Mouse (Mus musculus): ENCODE data around the gene Psg17. TPM values are rescaled to one million over a fixed set of nuclear protein-coding genes. Genes with fewer than 3 reads are reported as not detected.
"Not testable (repeated sequence)": the region's sequence is repeated elsewhere in the genome, so short reads cannot be mapped to it uniquely, and the experiment has no call there.

Psg17 gene
- polyA plus RNA-seq, 1 experiment from 2014 or later: not detected

DNA sequence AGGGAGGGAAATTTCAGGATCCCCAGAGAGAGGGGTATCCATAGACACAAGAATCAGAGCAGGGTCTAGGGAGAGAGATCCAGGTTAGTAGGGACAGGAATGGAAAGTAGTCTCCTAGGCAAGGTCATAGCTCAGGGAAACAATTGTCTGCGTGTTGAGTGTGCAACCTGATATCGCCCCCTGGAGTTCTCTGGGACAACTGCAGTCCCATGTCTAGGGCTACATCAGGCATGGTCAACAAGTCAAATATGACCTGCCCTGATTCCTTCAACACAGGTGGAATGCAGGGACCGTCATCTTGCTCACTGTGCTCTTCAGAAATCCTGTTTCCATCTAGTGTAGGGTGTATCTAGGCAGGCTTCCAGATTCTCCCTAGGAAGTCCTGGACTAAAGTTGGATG lies 22.3 kb downstream of the Psg17 start:
- no peak overlapping the region for H3K9ac ChIP-seq (replicated peaks; ENCODE audit: low read length)
- no peaks in the 10 kb centered on the region for H3K4me1 ChIP-seq (ENCODE audit: control insufficient read depth, insufficient read depth, low read length)
- H3K9me3 ChIP-seq (ENCODE audit: control insufficient read depth, low read length): no peaks in the 10 kb centered on the region
- no peak overlapping the region for H3K27ac ChIP-seq (replicated peaks; ENCODE audit: low read depth, low read length)
- DNase-seq (no peak), ATAC-seq (ENCODE audit: low FRiP score, low TSS enrichment) (no peak)
- H3K36me3 ChIP-seq (ENCODE audit: control insufficient read depth, insufficient read depth, low read length): no peaks in the 10 kb centered on the region
- whole genome bisulfite sequencing: 48% methylated on average over 3 of the region's 3 CpGs
- no peak overlapping the region for H3K4me3 ChIP-seq (replicated peaks; ENCODE audit: low read depth, low read length)
- H3K27me3 ChIP-seq (ENCODE audit: control insufficient read depth, insufficient read depth, low read length): no peaks in the 10 kb centered on the region
- H3K4me2 ChIP-seq (ENCODE audit: low read length): no peak overlapping the region

DNA sequence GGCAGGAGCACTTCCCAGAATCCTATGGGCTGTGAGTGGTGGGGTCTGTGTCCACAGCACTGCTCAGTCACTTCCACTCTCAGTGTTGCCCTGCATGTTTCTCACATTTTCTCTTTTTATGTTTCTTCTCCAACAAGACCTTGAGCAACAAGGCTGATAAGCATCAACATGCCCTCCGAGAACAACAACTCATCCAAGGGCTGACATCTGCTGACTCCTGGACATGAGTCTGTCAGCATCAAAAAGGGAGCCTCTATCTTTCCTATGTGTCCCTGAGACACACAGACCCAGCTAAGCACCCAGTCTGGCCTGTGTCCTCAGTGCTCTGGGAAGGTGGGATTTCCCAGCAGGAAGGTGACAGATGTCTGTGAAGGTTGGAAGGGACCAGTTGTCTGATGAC lies 23.0 kb downstream of the Psg17 start, which contains the start of gene Psg19:
Psg19 (minus strand) TSS at position 101 of the 400 bp plus-strand sequence.
- WGBS: 92% methylated on average over 1 of the region's 1 CpGs
- H3K4me3 ChIP-seq (replicated peaks; ENCODE audit: low read depth, low read length): no peak within 1 kb of the TSS
- H3K27ac ChIP-seq (replicated peaks; ENCODE audit: low read depth, low read length): no peak within 1 kb of the TSS
- no peaks in the 10 kb centered on the region for H3K36me3 ChIP-seq (ENCODE audit: control insufficient read depth, insufficient read depth, low read length)
- H3K27me3 ChIP-seq (ENCODE audit: control insufficient read depth, insufficient read depth, low read length): no peaks in the 10 kb centered on the region
- H3K4me1 ChIP-seq (ENCODE audit: control insufficient read depth, insufficient read depth, low read length): no peaks in the 10 kb centered on the region
- ATAC-seq (ENCODE audit: low FRiP score, low TSS enrichment): no peak
- H3K9ac ChIP-seq (replicated peaks; ENCODE audit: low read length): no peak within 1 kb of the TSS
- H3K9me3 ChIP-seq (ENCODE audit: control insufficient read depth, low read length): no peaks in the 10 kb centered on the region
- DNase-seq: no peak
- no peak within 1 kb of the TSS for H3K4me2 ChIP-seq (ENCODE audit: low read length)

DNA sequence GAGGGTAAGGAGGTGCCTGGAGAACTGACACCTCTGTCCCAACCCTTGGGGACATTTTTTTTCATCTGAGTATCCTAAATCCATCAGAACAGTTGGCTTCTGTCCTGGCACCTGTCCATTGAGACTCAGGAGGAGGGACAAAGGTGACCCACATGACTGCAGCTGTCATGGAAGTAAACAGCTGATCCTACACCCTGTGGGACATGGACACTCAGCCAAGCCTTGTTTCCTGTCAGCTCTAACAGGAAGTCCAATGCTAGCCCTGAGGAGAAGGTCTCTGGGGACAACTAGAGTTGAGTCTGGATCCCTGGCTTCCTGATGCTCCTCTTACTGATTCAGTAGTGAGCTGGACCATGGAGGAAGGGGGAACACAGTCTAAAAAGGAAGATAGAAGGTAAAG lies 30.7 kb downstream of the Psg17 start:
- not testable (repeated sequence) for H3K4me3 ChIP-seq (replicated peaks; ENCODE audit: low read depth, low read length); ATAC-seq (ENCODE audit: low FRiP score, low TSS enrichment); H3K9ac ChIP-seq (replicated peaks; ENCODE audit: low read length); H3K9me3 ChIP-seq (ENCODE audit: control insufficient read depth, low read length); H3K36me3 ChIP-seq (ENCODE audit: control insufficient read depth, insufficient read depth, low read length); H3K27me3 ChIP-seq (ENCODE audit: control insufficient read depth, insufficient read depth, low read length); DNase-seq; H3K4me2 ChIP-seq (ENCODE audit: low read length); H3K4me1 ChIP-seq (ENCODE audit: control insufficient read depth, insufficient read depth, low read length); H3K27ac ChIP-seq (replicated peaks; ENCODE audit: low read depth, low read length)

DNA sequence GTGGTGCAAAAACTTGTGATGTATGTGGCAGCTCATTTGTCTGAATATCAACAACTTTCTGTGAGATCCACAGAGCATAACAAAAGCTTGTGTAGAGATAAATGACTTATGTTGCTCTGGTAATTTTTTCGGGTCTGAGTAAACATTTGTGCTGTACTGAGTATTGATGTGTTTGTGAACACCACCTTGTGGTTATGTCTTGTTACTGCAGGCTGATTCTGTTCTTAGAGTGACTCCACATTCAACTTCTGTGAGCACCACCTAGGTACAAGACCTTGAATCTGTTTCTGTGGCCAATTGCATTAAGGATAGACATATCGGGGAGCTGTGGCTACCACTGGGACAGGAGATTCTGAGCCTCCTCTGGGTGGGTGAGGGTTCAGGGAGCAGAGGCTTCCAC lies 40.1 kb downstream of the Psg17 start:
- H3K27ac ChIP-seq (replicated peaks; ENCODE audit: low read depth, low read length); H3K4me2 ChIP-seq (ENCODE audit: low read length); ATAC-seq (ENCODE audit: low FRiP score, low TSS enrichment); H3K9me3 ChIP-seq (ENCODE audit: control insufficient read depth, low read length); H3K4me1 ChIP-seq (ENCODE audit: control insufficient read depth, insufficient read depth, low read length); H3K27me3 ChIP-seq (ENCODE audit: control insufficient read depth, insufficient read depth, low read length); H3K36me3 ChIP-seq (ENCODE audit: control insufficient read depth, insufficient read depth, low read length); H3K9ac ChIP-seq (replicated peaks; ENCODE audit: low read length); H3K4me3 ChIP-seq (replicated peaks; ENCODE audit: low read depth, low read length): not testable (repeated sequence)
- 40% methylated on average over 2 of the region's 2 CpGs for WGBS
- peak; percentile 33 for DNase-seq

DNA sequence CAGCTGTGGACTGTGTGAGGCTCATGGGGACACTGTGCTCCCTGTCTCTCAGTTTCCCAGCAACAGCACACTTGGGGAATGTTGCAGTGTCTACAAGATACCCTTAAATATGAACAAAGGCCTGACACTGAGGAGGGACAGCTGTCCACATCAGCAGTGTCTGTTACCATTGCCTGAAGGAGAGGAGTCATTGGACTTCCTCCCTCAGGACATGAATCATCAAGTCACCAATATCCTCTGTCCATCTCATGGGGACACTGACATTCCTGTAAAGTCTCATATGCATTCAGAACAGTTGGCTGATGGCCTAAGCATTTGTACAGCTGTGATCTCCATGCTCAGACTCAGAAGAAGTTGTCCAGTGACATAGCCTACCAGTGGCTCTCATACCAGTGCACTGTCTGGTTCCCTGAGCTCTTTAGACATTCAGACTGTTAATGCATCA lies 42.0 kb downstream of the Psg17 start:
- Histone ChIP-seq H3K4me3 (replicated peaks; ENCODE audit: low read depth, low read length) (no peak overlapping the region), H3K9me3 (ENCODE audit: control insufficient read depth, low read length) (no peaks in the 10 kb centered on the region), H3K36me3 (ENCODE audit: control insufficient read depth, insufficient read depth, low read length) (no peaks in the 10 kb centered on the region), H3K27ac (replicated peaks; ENCODE audit: low read depth, low read length) (no peak overlapping the region), H3K4me1 (ENCODE audit: control insufficient read depth, insufficient read depth, low read length) (no peaks in the 10 kb centered on the region), H3K9ac (replicated peaks; ENCODE audit: low read length) (no peak overlapping the region), H3K4me2 (ENCODE audit: low read length) (no peak overlapping the region), H3K27me3 (ENCODE audit: control insufficient read depth, insufficient read depth, low read length) (no peaks in the 10 kb centered on the region)
- ATAC-seq (ENCODE audit: low FRiP score, low TSS enrichment) (no peak), DNase-seq (no peak)

Other genes with a start within 250 kb of the Psg17 start
- not detected in 2 replicates for gene Psg23, start 205.1 kb downstream of the Psg17 start, polyA plus RNA-seq (2014; fragmentation: Nextera tagmentation; extraction: Ambion mirVana)
- gene Psg21, start 164.9 kb downstream of the Psg17 start, polyA plus RNA-seq (2014; fragmentation: Nextera tagmentation; extraction: Ambion mirVana): not detected in 2 replicates
- gene Psg20, start 135.4 kb downstream of the Psg17 start, polyA plus RNA-seq (2014; fragmentation: Nextera tagmentation; extraction: Ambion mirVana): not detected in 2 replicates
- not detected in 2 replicates for gene Psg22, start 103.5 kb downstream of the Psg17 start, polyA plus RNA-seq (2014; fragmentation: Nextera tagmentation; extraction: Ambion mirVana)
- not detected in 2 replicates for gene Psg19, start 23.1 kb downstream of the Psg17 start, polyA plus RNA-seq (2014; fragmentation: Nextera tagmentation; extraction: Ambion mirVana)
- gene Mill2, start 18.4 kb upstream of the Psg17 start, polyA plus RNA-seq (2014; fragmentation: Nextera tagmentation; extraction: Ambion mirVana): 0.18 and 0.43 TPM in 2 replicates
- gene Pglyrp1, start 49.7 kb upstream of the Psg17 start, polyA plus RNA-seq (2014; fragmentation: Nextera tagmentation; extraction: Ambion mirVana): 18.9 and 20.7 TPM in 2 replicates
- gene Ccdc61, start 88.8 kb upstream of the Psg17 start, polyA plus RNA-seq (2014; fragmentation: Nextera tagmentation; extraction: Ambion mirVana): 16.1 and 18.5 TPM in 2 replicates
- gene Nova2, start 104.3 kb upstream of the Psg17 start, polyA plus RNA-seq (2014; fragmentation: Nextera tagmentation; extraction: Ambion mirVana): 18.6 and 20.7 TPM in 2 replicates
- gene Nanos2, start 165.8 kb upstream of the Psg17 start, polyA plus RNA-seq (2014; fragmentation: Nextera tagmentation; extraction: Ambion mirVana): 0.58 and 0.86 TPM in 2 replicates
- gene Mypop, start 169.6 kb upstream of the Psg17 start, polyA plus RNA-seq (2014; fragmentation: Nextera tagmentation; extraction: Ambion mirVana): 4.2 and 4.8 TPM in 2 replicates
- gene Irf2bp1, start 182.4 kb upstream of the Psg17 start, polyA plus RNA-seq (2014; fragmentation: Nextera tagmentation; extraction: Ambion mirVana): 30.8 and 34.2 TPM in 2 replicates
- gene Foxa3, start 201.9 kb upstream of the Psg17 start, polyA plus RNA-seq (2014; fragmentation: Nextera tagmentation; extraction: Ambion mirVana): not detected in 2 replicates
- 18.1 and 28.1 TPM in 2 replicates for gene Sympk, start 202.8 kb upstream of the Psg17 start, polyA plus RNA-seq (2014; fragmentation: Nextera tagmentation; extraction: Ambion mirVana)
- 0.12 and 0.21 TPM in 2 replicates for gene Rsph6a, start 233.1 kb upstream of the Psg17 start, polyA plus RNA-seq (2014; fragmentation: Nextera tagmentation; extraction: Ambion mirVana)

Measured in midbrain, embryonic 14.5 days (tissue).